Mouse (Mus musculus) ES-Bruce4 (cell line): Measurements from ENCODE around the gene Tbl3. TPM values are rescaled to one million over a fixed set of nuclear protein-coding genes. Genes with fewer than 3 reads are reported as not detected.

Source experiments
- H3K27ac ChIP-seq: 2 replicates; pipeline ENCODE4 v1.5.1; 2012; ENCODE audit warnings: low read length, inconsistent platforms; ENCODE audit not compliant: insufficient read depth
- H3K27me3 ChIP-seq: 2 replicates; pipeline ENCODE4 v1.6.1; 2012; ENCODE audit warnings: mild to moderate bottlenecking, low read length, inconsistent platforms; ENCODE audit not compliant: control insufficient read depth, poor library complexity, insufficient read depth, severe bottlenecking
- H3K36me3 ChIP-seq: 2 replicates; pipeline ENCODE4 v1.6.1; 2012; ENCODE audit warnings: inconsistent platforms, mild to moderate bottlenecking, low read length, moderate library complexity; ENCODE audit not compliant: control insufficient read depth, poor library complexity, insufficient read depth, severe bottlenecking
- H3K4me1 ChIP-seq: one replicate; pipeline ENCODE4 v1.8.1; 2011; ENCODE audit warnings: low read length; ENCODE audit not compliant: control insufficient read depth, insufficient read depth
- H3K4me3 ChIP-seq: 2 replicates; pipeline ENCODE4 v1.5.1; 2011; ENCODE audit warnings: low read depth, mild to moderate bottlenecking, low read length
- H3K9ac ChIP-seq: 2 replicates; pipeline ENCODE4 v1.6.1; 2012; ENCODE audit warnings: low read depth, mild to moderate bottlenecking, inconsistent platforms; ENCODE audit not compliant: poor library complexity, severe bottlenecking
- H3K9me3 ChIP-seq: replicated peaks from 2 replicates; pipeline ENCODE4 v1.6.1; 2012; ENCODE audit warnings: mild to moderate bottlenecking, low read length, inconsistent platforms; ENCODE audit not compliant: control insufficient read depth, poor library complexity, insufficient read depth, severe bottlenecking
- CTCF ChIP-seq: IDR thresholded peaks from one replicate; pipeline ENCODE4 v1.8.1; 2011; ENCODE audit warnings: low read depth, low read length
- EP300 ChIP-seq: IDR thresholded peaks from 2 replicates; pipeline ENCODE4 v1.6.1; 2011; ENCODE audit warnings: low read depth, low read length; ENCODE audit not compliant: insufficient read depth
- POLR2A ChIP-seq: IDR thresholded peaks from one replicate; pipeline ENCODE4 v1.8.1; 2011; ENCODE audit warnings: low read length; ENCODE audit not compliant: insufficient read depth
- polyA plus RNA-seq: library from polyadenylated mRNA; stranded (reverse); fragments of >200 nt; gene quantifications from 2 replicates; pipeline ENCODE4 v1.2.4, GENCODE M21; 2011; ENCODE audit warnings: low read depth; ENCODE audit not compliant: missing spikeins, insufficient read depth, insufficient read length

Gene Tbl3
- polyA plus RNA-seq, 1 experiment = 44.4 TPM

DNA sequence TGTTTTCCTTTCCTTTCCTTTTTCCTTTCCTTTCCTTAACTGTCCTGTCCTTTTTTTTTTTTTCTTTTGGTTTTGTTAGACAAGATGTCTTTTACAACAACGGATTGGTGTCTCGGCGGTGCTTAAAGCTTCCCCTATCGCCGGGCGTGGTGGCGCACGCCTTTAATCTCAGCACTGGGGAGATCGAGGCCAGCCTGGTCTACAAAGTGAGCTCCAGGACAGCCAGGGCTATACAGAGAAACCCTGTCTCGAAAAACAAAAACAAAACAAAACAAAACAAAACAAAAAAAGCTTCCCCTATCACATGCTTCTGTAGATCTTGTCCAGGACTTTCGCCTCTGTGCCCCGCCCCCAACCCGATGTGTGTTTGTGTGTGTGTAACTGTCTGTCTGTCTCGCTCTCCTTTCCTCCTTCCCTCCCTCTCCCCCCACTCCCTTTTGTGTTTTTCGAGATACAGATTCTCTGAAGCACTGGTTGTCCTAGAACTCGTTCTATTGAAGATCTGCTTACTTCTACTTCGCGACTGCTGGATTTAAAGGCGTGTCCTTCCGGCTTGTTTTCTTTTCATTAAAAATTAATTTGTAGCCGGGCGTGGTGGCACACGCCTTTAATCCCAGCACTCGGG, 453 bp upstream of the Tbl3 start:
- Histone ChIP-seq H3K4me1 (no peaks in the 10 kb centered on the region), H3K4me3 (peak overlapping the region; percentile 84), H3K27me3 (no peaks in the 10 kb centered on the region), H3K36me3 (peaks cover 10% of the 10 kb centered on the region), H3K9ac (peak overlapping the region; percentile 59), H3K9me3 (no peaks in the 10 kb centered on the region), H3K27ac (peak overlapping the region; percentile 58)
- TF ChIP-seq CTCF (no peak), POLR2A (no peak), EP300 (no peak)

GRCm38 (mm10) chr17:24705821-24706220, 1.6 kb downstream of the Tbl3 start:
- Histone ChIP-seq H3K27ac (no peak overlapping the region), H3K4me1 (no peaks in the 10 kb centered on the region), H3K36me3 (peaks cover 17% of the 10 kb centered on the region), H3K27me3 (no peaks in the 10 kb centered on the region), H3K4me3 (no peak overlapping the region), H3K9ac (no peak overlapping the region), H3K9me3 (no peaks in the 10 kb centered on the region)
- TF ChIP-seq POLR2A (no peak), EP300 (no peak), CTCF (no peak)

- Histone ChIP-seq H3K27me3 (no peaks in the 10 kb centered on the region), H3K4me1 (peaks cover 6% of the 10 kb centered on the region), H3K9me3 (no peaks in the 10 kb centered on the region), H3K36me3 (peaks cover 20% of the 10 kb centered on the region), H3K27ac (no peak overlapping the region), H3K4me3 (no peak overlapping the region), H3K9ac (no peak overlapping the region)
- TF ChIP-seq CTCF (no peak), EP300 (no peak), POLR2A (no peak)
Observed at GRCm38 (mm10) chr17:24701251-24701650, 6.2 kb downstream of the Tbl3 start.

DNA sequence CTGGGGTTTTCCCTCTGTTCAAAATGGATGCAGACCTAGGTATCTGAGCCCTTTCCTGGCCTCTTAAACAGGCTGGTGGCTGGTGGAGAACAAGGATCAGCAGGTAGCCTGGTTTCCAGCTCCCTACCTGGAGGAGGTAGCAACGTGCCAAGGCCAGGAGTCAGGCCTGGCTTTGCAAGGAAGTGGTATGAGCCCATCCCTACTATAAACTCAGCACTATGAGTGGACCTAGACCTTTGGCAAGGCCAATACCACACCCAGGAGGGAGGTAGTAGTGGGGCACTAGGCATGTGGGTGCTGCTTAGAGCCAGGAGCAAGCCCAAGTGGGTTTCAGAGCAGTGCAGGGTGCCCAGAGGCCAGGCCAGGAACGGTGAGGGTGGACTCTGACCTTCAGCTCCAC, 8.0 kb downstream of the Tbl3 start:
- Histone ChIP-seq H3K36me3 (peaks cover 18% of the 10 kb centered on the region), H3K27ac (no peak overlapping the region), H3K4me1 (peaks cover 6% of the 10 kb centered on the region), H3K9me3 (no peaks in the 10 kb centered on the region), H3K9ac (no peak overlapping the region), H3K27me3 (no peaks in the 10 kb centered on the region), H3K4me3 (no peak overlapping the region)
- TF ChIP-seq CTCF (no peak), EP300 (no peak), POLR2A (no peak)

DNA sequence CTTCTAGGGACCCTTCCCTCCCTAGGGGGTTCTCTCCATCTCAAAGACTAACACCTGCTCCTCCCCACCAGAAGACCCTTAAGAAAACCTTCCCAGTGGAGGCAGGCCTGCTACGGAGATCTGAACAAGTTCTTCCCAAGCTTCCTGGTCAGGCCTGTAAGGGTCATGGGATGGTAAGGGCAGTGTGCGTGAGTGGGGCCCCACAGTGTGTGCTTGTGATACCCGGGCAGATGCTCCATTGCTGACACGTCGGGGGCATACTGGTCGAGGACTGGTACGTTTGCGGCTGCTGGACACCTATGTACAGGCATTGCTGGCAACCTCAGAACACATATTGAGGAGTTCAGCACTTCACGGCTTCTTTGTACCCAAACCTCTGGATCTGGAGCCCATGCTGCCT, 8.7 kb downstream of the Tbl3 start:
- H3K27me3 ChIP-seq = no peaks in the 10 kb centered on the region
- no peak overlapping the region for H3K4me3 ChIP-seq
- peaks cover 11% of the 10 kb centered on the region for H3K36me3 ChIP-seq
- TF ChIP-seq CTCF = no peak
- TF ChIP-seq POLR2A = no peak
- TF ChIP-seq EP300 = no peak
- H3K27ac ChIP-seq = no peak overlapping the region
- no peaks in the 10 kb centered on the region for H3K9me3 ChIP-seq
- no peak overlapping the region for H3K9ac ChIP-seq
- H3K4me1 ChIP-seq = peaks cover 6% of the 10 kb centered on the region

DNA sequence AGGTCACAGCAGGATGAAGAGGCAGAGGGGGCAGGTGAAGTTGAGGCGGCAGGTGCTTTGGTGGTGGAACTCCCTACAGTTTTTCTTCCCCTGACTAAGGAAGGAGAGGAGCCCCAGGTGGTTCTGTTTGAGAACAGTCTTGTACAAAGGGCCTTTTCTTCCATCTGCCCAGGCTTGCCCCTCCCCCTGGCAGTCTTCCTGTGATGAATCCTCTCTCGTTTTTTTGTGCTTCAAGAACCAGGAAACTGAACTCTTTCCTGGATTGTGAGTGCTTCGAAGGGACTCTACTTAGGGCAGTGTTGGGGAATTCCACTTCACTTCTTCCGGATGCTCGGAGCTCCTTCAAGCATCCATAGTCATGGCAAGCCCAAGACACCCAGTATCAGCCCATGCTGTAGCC, 9.5 kb downstream of the Tbl3 start:
- no peaks in the 10 kb centered on the region for H3K27me3 ChIP-seq
- H3K4me3 ChIP-seq = peak overlapping the region; percentile 0; the same call in 1 of the 2 replicates
- peaks cover 6% of the 10 kb centered on the region for H3K4me1 ChIP-seq
- TF ChIP-seq EP300 = peak; percentile 72
- TF ChIP-seq POLR2A = no peak
- no peak for TF ChIP-seq CTCF
- H3K9ac ChIP-seq = no peak overlapping the region
- peaks cover 15% of the 10 kb centered on the region for H3K36me3 ChIP-seq
- H3K9me3 ChIP-seq = no peaks in the 10 kb centered on the region
- peak overlapping the region; percentile 85 for H3K27ac ChIP-seq
